8 mouse cellular contexts compared by ENCODE assay signal in the genomic region with DNA sequence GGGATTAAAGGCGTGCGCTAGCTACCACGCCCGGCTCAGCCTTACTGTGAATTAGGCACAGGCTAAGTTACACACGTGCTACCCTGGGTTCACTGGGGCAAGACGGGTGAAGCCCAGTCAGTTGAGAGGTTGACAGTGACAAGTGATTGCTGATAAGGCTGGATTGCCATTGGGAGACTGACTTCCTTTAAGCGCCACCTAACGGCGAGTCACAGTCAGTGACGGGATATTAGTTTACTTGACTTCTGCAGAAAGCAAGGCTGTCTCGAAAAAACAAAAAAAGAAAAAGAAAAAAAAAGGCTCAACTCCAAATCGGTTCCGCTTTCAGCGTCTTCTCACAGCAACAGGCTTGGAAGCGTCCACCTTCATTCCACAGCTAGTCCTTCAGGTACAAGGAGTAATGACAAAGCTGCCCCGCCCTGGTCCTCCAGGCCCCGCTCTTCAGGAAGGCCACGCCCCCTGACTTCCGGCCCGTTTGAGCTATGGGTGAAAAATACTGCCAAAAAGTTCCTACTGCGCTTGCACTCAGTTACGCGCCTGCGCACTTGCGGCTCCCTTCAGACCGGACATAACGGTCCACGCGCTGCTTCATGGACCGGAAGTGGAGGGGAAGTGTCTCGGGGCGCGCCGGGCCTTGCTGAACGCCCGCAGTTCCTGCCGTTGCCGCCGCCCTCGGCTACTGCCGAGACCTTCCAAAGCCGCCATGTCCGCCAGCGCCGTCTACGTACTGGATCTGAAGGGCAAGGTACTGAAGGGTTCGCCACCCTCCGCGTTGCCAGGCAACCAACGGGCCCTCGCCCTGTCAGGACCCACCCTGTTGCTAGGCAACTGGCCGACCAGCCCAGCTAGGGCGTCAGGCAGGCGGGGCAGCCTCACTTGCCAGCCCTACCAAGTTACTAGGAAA. TPM values are rescaled to one million over a fixed set of nuclear protein-coding genes. Genes with fewer than 3 reads are reported as not detected.
DNase-seq lines count a peak whose midpoint lies in the region; ATAC-seq lines count a peak whose summit lies in the region.

A gene (plus strand): TSS at position 520 of the 904 bp plus-strand sequence.

- H3K9ac ChIP-seq in hindbrain, embryonic 12.5 days, result peak within 1 kb of the TSS; percentile 64

- H3K4me2 ChIP-seq in hindbrain, embryonic 12.5 days (replicated peaks), result peak within 1 kb of the TSS; percentile 75

- peaks cover 14% of the 10 kb centered on the region for H3K36me3 ChIP-seq in hindbrain, embryonic 12.5 days

- peak; percentile 97 for ATAC-seq in hindbrain, embryonic 12.5 days (ENCODE audit: low FRiP score)

- WGBS in hindbrain, embryonic 12.5 days, result under 1% methylated on average over 54 of the region's 54 CpGs

- peak; percentile 99 for DNase-seq in NIH3T3 (ENCODE audit: low read depth)
- peak; percentile 99 for DNase-seq in cerebellum, postnatal 10 days
- DNase-seq in frontal cortex, postnatal 10 days (ENCODE audit: low spot score in 2 of 2), result peak; percentile 96 to 97
- peak; percentile 98 for DNase-seq in layer of hippocampus, postnatal 14 days (ENCODE audit: low spot score in 2 of 2)
- DNase-seq in lung, postnatal 14 days, result peak; percentile 98
- peak; percentile 99 for DNase-seq in retina, adult 2 months (ENCODE audit: low read depth, low spot score)
- DNase-seq in thymus, postnatal 36 days, result peak; percentile 97 to 98

- H3K27me3 ChIP-seq in hindbrain, embryonic 12.5 days, result no peaks in the 10 kb centered on the region

- H3K4me3 ChIP-seq in hindbrain, embryonic 12.5 days, result peak within 1 kb of the TSS; percentile 68

- H3K27ac ChIP-seq in hindbrain, embryonic 12.5 days, result peak within 1 kb of the TSS; percentile 97

- H3K9me3 ChIP-seq in hindbrain, embryonic 12.5 days (replicated peaks), result no peaks in the 10 kb centered on the region

- H3K4me1 ChIP-seq in hindbrain, embryonic 12.5 days, result peaks cover 18% of the 10 kb centered on the region

RNA-seq across cellular contexts. Expression of the gene that starts here (rescaled TPM):
- polyA plus RNA-seq in hindbrain, embryonic 12.5 days (2016; fragmentation: Nextera tagmentation; extraction: Ambion mirVana), result 194 and 197 TPM in 2 replicates
- total RNA-seq in layer of hippocampus, postnatal 14 days (2021), result 100 to 1,000 TPM in 1 of 2 experiments, 10 to 100 TPM in 1; 98.9 to 106 TPM

Comparison
In these comparisons a context has a peak if more than half of its experiments do, and no peak if none do; other contexts are left out.
1. Peak in every context shown above with its lines: DNase-seq, ATAC-seq, H3K4me3 ChIP-seq and H3K27ac ChIP-seq.